Mouse (Mus musculus): ENCODE results near the gene Msh5. TPM values are rescaled to one million over a fixed set of nuclear protein-coding genes. Genes with fewer than 3 reads are reported as not detected.
A peak's percentile ranks its signal among the peaks of the same experiment; 100 is the strongest.
"Not testable (repeated sequence)": the region's sequence is repeated elsewhere in the genome, so short reads cannot be mapped to it uniquely, and the experiment has no call there.

Gene Msh5
- polyA plus RNA-seq, 1 experiment = 0.90 TPM

DNA sequence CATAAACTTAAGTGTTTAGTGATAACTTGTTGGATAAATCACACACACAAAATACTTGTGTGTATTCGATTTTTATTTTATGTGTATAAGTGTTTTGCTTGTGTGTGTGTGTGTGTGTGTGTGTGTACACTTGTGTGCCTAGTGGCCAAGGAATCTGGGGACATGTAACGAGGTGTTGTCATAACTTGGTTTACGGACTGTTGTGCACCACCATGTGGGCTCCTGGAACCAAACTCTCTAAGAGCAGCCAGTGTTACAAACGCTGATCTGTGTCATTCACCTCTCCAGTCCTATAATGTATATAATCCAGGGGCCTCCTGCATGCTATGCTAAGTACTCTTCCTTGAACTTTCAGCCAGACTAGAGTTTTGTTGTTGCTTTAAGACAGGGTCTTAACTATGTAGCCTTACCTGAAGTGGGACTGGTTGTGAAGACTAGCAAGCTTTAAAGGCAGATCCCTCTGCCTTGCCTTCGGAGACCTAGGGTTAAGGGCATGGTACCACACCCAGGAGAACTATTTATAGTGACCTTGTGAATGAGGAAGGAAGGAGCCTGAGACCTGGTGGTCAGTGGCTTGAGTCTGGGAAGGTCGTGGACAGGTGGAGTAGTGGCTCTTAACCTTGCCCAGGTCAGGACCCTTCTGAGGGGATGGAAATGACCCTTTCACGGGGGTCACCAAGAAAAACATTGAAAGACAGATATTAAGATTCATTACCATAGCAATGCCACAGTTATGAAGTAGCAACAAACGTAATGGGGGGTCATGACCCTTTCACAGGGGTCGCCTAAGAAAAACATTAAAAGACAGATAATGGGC, 43.3 kb downstream of the Msh5 start:
- H3K27me3 ChIP-seq (ENCODE audit: control insufficient read depth) = no peaks in the 10 kb centered on the region
- peaks cover 60% of the 10 kb centered on the region for H3K36me3 ChIP-seq (ENCODE audit: control insufficient read depth)
- TF ChIP-seq TAL1 (IDR thresholded peaks at IDR 0.05; ENCODE audit: low read length) = no peak
- TF ChIP-seq GATA1 (IDR thresholded peaks at IDR 0.05; ENCODE audit: low read length) = no peak
- no peaks in the 10 kb centered on the region for H3K9me3 ChIP-seq (ENCODE audit: control insufficient read depth, low read length)
- H3K4me3 ChIP-seq (replicated peaks) = peak overlapping the region; percentile 87
- H3K4me1 ChIP-seq (ENCODE audit: control insufficient read depth) = peaks cover 59% of the 10 kb centered on the region

DNA sequence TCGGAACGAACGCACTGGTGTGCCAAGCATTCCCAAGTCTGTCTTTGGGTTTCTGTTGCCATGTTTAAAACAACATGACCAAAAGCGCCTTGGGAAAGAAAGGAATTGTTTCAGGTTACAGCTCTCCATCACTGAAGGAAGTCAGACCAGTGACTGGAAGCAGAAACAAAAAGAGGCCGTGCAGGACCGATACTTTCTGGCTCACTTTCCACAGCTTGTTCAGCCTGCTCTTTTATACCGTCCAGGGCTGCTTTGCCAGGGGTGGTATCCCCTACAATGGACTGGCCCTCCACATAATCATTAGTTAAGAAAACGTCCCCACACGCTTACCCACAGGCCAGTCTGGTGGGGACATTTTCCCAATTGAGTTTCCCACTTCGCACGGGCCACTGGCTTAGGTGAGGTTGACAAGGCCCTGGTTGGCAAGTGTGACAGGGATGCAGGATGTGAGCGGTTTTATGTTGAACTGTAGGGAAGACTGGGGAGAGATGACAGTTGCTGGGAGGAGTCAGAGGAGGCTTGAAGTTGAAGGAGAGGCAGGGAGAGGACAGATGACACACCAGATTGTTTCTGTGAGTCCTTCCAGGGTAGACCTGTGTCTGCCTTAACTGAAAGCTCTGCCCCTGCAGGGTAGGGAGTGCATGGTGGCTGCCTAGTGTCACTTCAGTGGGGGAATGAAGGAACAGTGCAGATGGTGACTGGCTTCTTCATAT, 44.2 kb downstream of the Msh5 start:
- TF ChIP-seq TAL1 (IDR thresholded peaks at IDR 0.05; ENCODE audit: low read length) (no peak), GATA1 (IDR thresholded peaks at IDR 0.05; ENCODE audit: low read length) (no peak)
- Histone ChIP-seq H3K4me1 (ENCODE audit: control insufficient read depth) (peaks cover 68% of the 10 kb centered on the region), H3K4me3 (replicated peaks) (peak overlapping the region; percentile 87), H3K36me3 (ENCODE audit: control insufficient read depth) (peaks cover 62% of the 10 kb centered on the region), H3K9me3 (ENCODE audit: control insufficient read depth, low read length) (no peaks in the 10 kb centered on the region), H3K27me3 (ENCODE audit: control insufficient read depth) (no peaks in the 10 kb centered on the region)

DNA sequence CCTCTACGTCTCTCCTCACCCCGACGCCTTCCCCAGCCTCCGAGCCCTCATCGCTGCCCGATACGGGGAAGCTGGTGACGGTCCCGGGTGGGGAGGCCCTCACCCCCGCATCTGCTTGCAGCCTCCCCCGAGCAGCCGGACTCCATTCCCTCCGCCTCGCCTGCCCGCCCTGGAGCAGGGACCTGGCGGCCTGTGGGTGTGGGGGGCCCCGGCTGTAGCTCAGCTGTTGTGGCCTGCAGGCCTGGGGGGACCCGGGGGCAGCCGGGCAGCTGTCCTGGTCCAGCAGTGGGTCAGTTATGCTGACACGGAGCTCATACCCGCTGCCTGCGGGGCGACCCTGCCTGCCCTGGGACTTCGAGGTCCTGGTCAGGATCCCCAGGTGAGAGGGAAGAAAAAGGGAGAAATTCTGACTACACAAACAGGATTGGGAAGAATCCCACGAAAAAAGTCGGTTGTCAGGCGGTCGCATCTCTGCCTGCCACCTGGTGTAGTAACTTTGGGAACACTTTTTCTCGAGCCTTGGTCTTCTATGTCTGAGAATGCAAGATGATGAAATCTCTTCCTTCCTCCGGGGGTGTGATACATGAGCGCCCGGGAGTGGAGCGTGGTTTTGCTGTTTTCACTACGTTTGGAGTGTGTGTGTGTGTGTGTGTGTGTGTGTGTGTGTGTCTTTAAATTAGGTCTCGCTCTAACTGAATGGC, 44.9 kb downstream of the Msh5 start:
- Histone ChIP-seq H3K4me1 (ENCODE audit: control insufficient read depth) (peaks cover 75% of the 10 kb centered on the region), H3K4me3 (replicated peaks) (peak overlapping the region; percentile 87), H3K27me3 (ENCODE audit: control insufficient read depth) (no peaks in the 10 kb centered on the region)

DNA sequence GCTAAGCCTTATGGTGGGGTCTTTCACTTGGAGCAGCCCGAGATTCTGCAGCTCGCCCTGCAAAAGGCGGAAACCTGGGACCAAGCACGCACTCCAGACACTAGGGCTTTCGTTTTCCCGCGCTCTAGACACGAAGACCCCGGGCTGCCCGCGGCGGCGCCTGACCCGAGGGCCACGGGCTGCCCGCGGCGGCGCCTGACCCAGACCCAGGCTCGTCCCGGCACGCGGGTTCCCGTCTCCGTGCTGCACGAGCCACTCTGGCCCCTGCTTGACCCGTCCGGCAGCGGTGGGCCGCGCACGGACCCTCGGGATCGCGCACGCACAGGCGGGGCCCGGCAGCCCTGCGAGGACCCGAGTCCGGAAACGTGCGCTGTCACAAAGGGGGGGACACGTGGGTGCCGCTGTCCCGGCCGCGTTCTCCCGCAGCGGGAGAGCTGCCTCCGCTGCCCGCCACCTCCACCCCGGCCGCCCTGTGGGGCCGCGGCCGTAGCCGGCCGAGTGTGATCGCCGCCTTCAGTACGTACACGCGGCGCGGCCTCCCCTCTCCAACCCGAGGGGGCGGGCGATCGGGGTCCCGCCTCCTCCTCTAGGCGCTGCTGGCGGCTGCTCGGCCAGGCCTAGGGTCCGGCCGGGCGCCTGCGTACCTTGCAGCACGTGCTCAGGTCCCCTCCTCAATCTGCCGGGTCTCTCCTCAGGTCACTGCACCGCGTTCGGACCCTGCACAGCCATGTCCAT, 45.7 kb downstream of the Msh5 start, which contains the start of gene Vars:
Gene Vars, plus strand, starts transcription at position 271 of the 735 bp plus-strand sequence.
- Histone ChIP-seq H3K9me3 (ENCODE audit: control insufficient read depth, low read length) (no peaks in the 10 kb centered on the region), H3K4me3 (replicated peaks) (peak within 1 kb of the TSS; percentile 87), H3K4me1 (ENCODE audit: control insufficient read depth) (peaks cover 80% of the 10 kb centered on the region), H3K27me3 (ENCODE audit: control insufficient read depth) (no peaks in the 10 kb centered on the region), H3K36me3 (ENCODE audit: control insufficient read depth) (peaks cover 63% of the 10 kb centered on the region)
- TF ChIP-seq GATA1 (IDR thresholded peaks at IDR 0.05; ENCODE audit: low read length) (no peak), TAL1 (IDR thresholded peaks at IDR 0.05; ENCODE audit: low read length) (no peak)

More for the DNA sequence above, 44.9 kb downstream of the Msh5 start:
- TF ChIP-seq TAL1 (IDR thresholded peaks at IDR 0.05; ENCODE audit: low read length) (no peak), GATA1 (IDR thresholded peaks at IDR 0.05; ENCODE audit: low read length) (no peak)
- Histone ChIP-seq H3K36me3 (ENCODE audit: control insufficient read depth) (peaks cover 62% of the 10 kb centered on the region), H3K9me3 (ENCODE audit: control insufficient read depth, low read length) (no peaks in the 10 kb centered on the region)

DNA sequence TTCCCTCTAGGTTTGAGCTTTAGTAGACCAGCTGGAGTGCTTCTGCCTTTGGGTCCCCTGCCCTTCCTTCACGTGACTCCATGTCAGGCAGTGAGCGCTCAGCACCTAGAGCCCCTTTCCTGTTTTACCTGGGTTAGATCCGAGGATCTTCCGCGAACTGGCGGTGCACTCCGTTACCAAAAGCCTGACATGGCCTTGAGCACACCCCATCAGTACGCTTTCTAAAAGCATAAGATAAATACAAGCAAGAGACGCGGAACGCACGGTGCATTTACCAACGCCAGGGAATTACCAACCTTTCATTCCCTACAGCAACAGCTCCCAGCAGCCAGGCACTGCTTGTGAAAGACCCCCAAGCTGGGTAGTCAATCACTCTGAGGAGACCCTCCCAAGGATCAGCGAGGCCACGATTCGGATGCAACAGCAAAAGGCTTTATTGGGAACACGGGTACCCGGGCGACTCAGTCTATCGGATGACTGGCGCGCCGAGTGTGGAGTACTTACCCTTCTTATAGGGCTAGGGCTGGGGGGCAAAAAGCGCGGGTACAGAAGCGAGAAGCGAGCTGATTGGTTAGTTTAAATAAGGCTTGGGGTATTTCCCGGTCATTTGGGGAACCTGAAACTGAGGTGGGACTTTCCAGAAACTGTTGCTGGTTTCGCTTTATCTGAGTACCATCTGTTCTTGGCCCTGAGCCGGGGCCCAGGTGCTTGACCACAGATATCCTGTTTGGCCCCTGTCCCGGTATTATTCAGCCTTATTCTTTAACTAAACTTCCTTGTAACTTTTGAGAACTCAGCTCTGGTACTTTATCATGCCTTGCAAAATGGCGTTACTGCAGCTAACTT, 46.5 kb downstream of the Msh5 start:
- not testable (repeated sequence) for H3K27me3 ChIP-seq (ENCODE audit: control insufficient read depth); H3K9me3 ChIP-seq (ENCODE audit: control insufficient read depth, low read length)
- peaks cover 60% of the 10 kb centered on the region for H3K36me3 ChIP-seq (ENCODE audit: control insufficient read depth)
- peaks cover 78% of the 10 kb centered on the region for H3K4me1 ChIP-seq (ENCODE audit: control insufficient read depth)
- H3K4me3 ChIP-seq (replicated peaks) = peak overlapping the region; percentile 87

DNA sequence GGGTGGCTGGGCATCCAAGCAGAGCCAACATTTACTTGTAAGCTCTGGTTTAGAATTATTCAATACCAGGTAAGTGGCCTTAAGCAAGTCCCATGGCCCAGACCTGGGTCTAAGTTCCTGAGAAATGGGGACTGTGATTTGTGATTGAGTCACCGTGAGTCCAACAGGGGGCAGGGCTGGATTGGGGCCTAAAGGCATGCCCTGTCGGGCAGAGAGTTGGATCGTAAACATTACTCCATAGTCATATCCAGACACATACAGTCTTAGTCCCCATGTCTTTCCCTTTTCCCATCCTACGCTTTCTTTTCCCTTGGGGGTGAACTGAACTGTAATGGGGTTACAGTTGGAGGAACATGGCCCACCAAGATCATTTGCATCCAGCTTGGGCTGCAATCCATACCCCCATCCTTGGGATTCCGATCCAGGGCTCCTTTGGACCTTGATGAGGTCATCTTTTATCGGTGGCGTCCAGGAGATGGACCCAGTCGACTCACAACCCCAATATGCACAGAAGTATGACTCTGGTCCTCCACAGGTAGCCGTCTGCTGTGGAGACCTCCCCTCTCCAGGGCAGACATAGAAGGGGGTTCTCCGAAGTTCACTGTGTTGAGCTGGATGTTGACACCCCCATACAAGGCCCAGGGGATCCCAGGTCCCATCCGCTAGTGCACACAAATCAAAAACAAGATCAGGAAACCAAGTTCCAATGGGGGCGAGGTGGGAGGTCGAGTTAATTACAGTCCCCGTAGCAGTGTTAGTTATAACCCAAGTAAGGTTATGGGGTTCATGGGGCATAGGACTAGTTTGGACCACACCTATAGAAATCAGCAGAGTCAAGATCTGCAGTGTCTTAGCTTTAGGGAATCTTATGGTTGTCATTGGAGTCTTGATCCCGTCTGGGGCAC, 47.8 kb downstream of the Msh5 start:
- H3K27me3 ChIP-seq (ENCODE audit: control insufficient read depth) = no peaks in the 10 kb centered on the region
- H3K4me1 ChIP-seq (ENCODE audit: control insufficient read depth) = peaks cover 69% of the 10 kb centered on the region
- TF ChIP-seq GATA1 (IDR thresholded peaks at IDR 0.05; ENCODE audit: low read length) (no peak), TAL1 (IDR thresholded peaks at IDR 0.05; ENCODE audit: low read length) (no peak)
- peaks cover 55% of the 10 kb centered on the region for H3K36me3 ChIP-seq (ENCODE audit: control insufficient read depth)
- H3K4me3 ChIP-seq (replicated peaks) = peak overlapping the region; percentile 77
- no peaks in the 10 kb centered on the region for H3K9me3 ChIP-seq (ENCODE audit: control insufficient read depth, low read length)

DNA sequence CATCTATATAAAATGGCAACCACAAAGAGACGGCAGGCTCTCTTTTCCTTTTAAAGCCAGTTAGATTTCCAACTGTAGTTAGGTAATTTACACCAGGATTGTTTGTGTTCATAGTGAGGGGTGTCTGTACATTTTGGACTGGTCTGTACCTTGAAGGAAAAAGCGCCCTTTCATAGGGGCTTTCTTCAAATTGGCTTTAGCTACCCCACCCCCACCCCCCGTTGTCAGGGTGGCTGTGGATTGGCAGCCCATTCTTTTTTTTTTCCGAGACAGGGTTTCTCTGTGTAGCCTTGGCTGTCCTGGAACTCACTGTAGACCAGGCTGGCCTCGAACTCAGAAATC, 49.4 kb downstream of the Msh5 start:
- H3K4me3 ChIP-seq (replicated peaks) = peak overlapping the region; percentile 77
- peaks cover 54% of the 10 kb centered on the region for H3K4me1 ChIP-seq (ENCODE audit: control insufficient read depth)
- no peaks in the 10 kb centered on the region for H3K27me3 ChIP-seq (ENCODE audit: control insufficient read depth)
- no peak for TF ChIP-seq TAL1 (IDR thresholded peaks at IDR 0.05; ENCODE audit: low read length)
- no peak for TF ChIP-seq GATA1 (IDR thresholded peaks at IDR 0.05; ENCODE audit: low read length)
- H3K9me3 ChIP-seq (ENCODE audit: control insufficient read depth, low read length) = no peaks in the 10 kb centered on the region
- peaks cover 57% of the 10 kb centered on the region for H3K36me3 ChIP-seq (ENCODE audit: control insufficient read depth)

All from erythroblast, embryonic 14.5 days (primary cell).